In the genomic region with DNA sequence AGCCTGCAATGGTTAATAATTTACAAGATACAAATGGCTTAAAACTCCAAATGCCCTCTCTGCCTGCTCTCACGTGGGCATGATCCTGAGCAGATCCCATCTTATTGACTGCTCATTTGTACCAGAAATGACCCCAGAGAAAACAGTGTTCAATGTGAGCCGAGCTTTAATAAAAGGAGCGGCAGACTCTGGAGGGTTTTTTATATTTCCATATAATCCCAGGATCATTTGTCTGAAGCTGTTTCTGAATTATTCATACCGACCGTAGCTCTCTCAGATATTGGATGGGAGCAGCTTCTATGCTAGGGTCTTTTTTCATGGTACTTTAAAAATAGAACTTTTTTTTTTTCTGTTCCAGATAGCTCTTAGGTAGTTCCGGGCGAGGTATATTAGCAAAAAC, we compare ENCODE assay signal across 17 mouse cellular contexts.
DNase-seq lines count a peak whose midpoint lies in the region; ATAC-seq and TF ChIP-seq lines count a peak whose summit lies in the region.
"Had no signal": no experiment of that assay in that cellular context is flagged by ENCODE, and none has a peak within 500 bp of the region (broad histone marks: within the 10 kb centered on the region; RNA-seq: fewer than 3 reads in every experiment).

No protein-coding gene starts in this region.

- peaks cover 20% of the 10 kb centered on the region; the same call in 1 of the 2 replicates for H3K27me3 ChIP-seq in forebrain, embryonic 12.5 days
- peaks cover 68% of the 10 kb centered on the region for H3K27me3 ChIP-seq in forebrain, embryonic 10.5 days (ENCODE audit: poor library complexity, severe bottlenecking)
- no peaks in the 10 kb centered on the region for H3K27me3 ChIP-seq in forebrain, embryonic 15.5 days
- H3K27me3 ChIP-seq in hindbrain, postnatal 0 days (ENCODE audit: insufficient read depth, low read length): no peaks in the 10 kb centered on the region
- H3K27me3 ChIP-seq in midbrain, postnatal 0 days (ENCODE audit: insufficient read depth, low read length): no peaks in the 10 kb centered on the region
- H3K27me3 ChIP-seq: liver, embryonic 12.5 days; stomach, embryonic 15.5 days had no signal

- peak; percentile 25; the same call in 1 of the 2 replicates for ATAC-seq in forebrain, embryonic 12.5 days (ENCODE audit: low FRiP score)
- ATAC-seq in forebrain, embryonic 15.5 days (replicated peaks): 0 out of 2 replicates have a peak, but pooled peaks have one; percentile 11
- ATAC-seq in hindbrain, postnatal 0 days: 0 out of 2 replicates have a peak, but pooled peaks have one; percentile 29
- ATAC-seq in midbrain, postnatal 0 days (ENCODE audit: low FRiP score): peak; percentile 53
- ATAC-seq: liver, embryonic 12.5 days had no signal

- H3K9me3 ChIP-seq in forebrain, embryonic 12.5 days: no peaks in the 10 kb centered on the region
- H3K9me3 ChIP-seq in forebrain, embryonic 10.5 days: no peaks in the 10 kb centered on the region
- H3K9me3 ChIP-seq in forebrain, embryonic 15.5 days: no peaks in the 10 kb centered on the region
- no peaks in the 10 kb centered on the region for H3K9me3 ChIP-seq in hindbrain, postnatal 0 days (ENCODE audit: low read length)
- no peaks in the 10 kb centered on the region for H3K9me3 ChIP-seq in midbrain, postnatal 0 days (ENCODE audit: low read length)
- H3K9me3 ChIP-seq: embryonic facial prominence, embryonic 10.5 days; heart, embryonic 10.5 days; liver, embryonic 12.5 days; stomach, embryonic 15.5 days had no signal

- 17% methylated on average over 7 of the region's 7 CpGs for WGBS in forebrain, embryonic 12.5 days
- 46% methylated on average over 7 of the region's 7 CpGs for WGBS in forebrain, embryonic 10.5 days
- WGBS in forebrain, embryonic 15.5 days: 12% methylated on average over 7 of the region's 7 CpGs
- 36% methylated on average over 7 of the region's 7 CpGs for WGBS in hindbrain, postnatal 0 days
- 11% methylated on average over 7 of the region's 7 CpGs for WGBS in midbrain, postnatal 0 days

- no peak overlapping the region for H3K4me3 ChIP-seq in forebrain, embryonic 12.5 days (replicated peaks)
- no peak overlapping the region for H3K4me3 ChIP-seq in forebrain, embryonic 10.5 days
- no peak overlapping the region for H3K4me3 ChIP-seq in forebrain, embryonic 15.5 days
- H3K4me3 ChIP-seq in hindbrain, postnatal 0 days (ENCODE audit: low read length): no peak overlapping the region
- H3K4me3 ChIP-seq in midbrain, postnatal 0 days (ENCODE audit: low read depth, low read length): no peak overlapping the region
- H3K4me3 ChIP-seq: embryonic facial prominence, embryonic 10.5 days; heart, embryonic 10.5 days; liver, embryonic 12.5 days; stomach, embryonic 15.5 days had no signal

- peaks cover 22% of the 10 kb centered on the region for H3K4me1 ChIP-seq in forebrain, embryonic 12.5 days
- peaks cover 29% of the 10 kb centered on the region for H3K4me1 ChIP-seq in forebrain, embryonic 10.5 days
- H3K4me1 ChIP-seq in forebrain, embryonic 15.5 days: peaks cover 16% of the 10 kb centered on the region
- no peaks in the 10 kb centered on the region for H3K4me1 ChIP-seq in hindbrain, postnatal 0 days (ENCODE audit: insufficient read depth, low read length)
- H3K4me1 ChIP-seq in midbrain, postnatal 0 days (ENCODE audit: insufficient read depth, low read length): peaks cover 6% of the 10 kb centered on the region
- H3K4me1 ChIP-seq: heart, embryonic 10.5 days; liver, embryonic 12.5 days; stomach, embryonic 15.5 days had no signal

- 0 out of 2 replicates have a peak overlapping the region, but pooled peaks have one; percentile 8 for H3K27ac ChIP-seq in forebrain, embryonic 12.5 days
- no peak overlapping the region for H3K27ac ChIP-seq in forebrain, embryonic 10.5 days
- H3K27ac ChIP-seq in forebrain, embryonic 15.5 days (replicated peaks): peak overlapping the region; percentile 24; the same call in 1 of the 2 replicates
- H3K27ac ChIP-seq in hindbrain, postnatal 0 days: no peak overlapping the region
- H3K27ac ChIP-seq in midbrain, postnatal 0 days (ENCODE audit: low read depth, low read length): no peak overlapping the region
- H3K27ac ChIP-seq: embryonic facial prominence, embryonic 10.5 days; heart, embryonic 10.5 days; liver, embryonic 12.5 days; stomach, embryonic 15.5 days had no signal

- no peaks in the 10 kb centered on the region for H3K36me3 ChIP-seq in forebrain, embryonic 12.5 days (replicated peaks)
- no peaks in the 10 kb centered on the region for H3K36me3 ChIP-seq in forebrain, embryonic 10.5 days (replicated peaks)
- no peaks in the 10 kb centered on the region for H3K36me3 ChIP-seq in forebrain, embryonic 15.5 days
- H3K36me3 ChIP-seq in hindbrain, postnatal 0 days (ENCODE audit: insufficient read depth, low read length): no peaks in the 10 kb centered on the region
- no peaks in the 10 kb centered on the region for H3K36me3 ChIP-seq in midbrain, postnatal 0 days (ENCODE audit: insufficient read depth, low read length)
- H3K36me3 ChIP-seq: embryonic facial prominence, embryonic 10.5 days; heart, embryonic 10.5 days; liver, embryonic 12.5 days; stomach, embryonic 15.5 days had no signal

- no peak for TF ChIP-seq CTCF in hindbrain, postnatal 0 days (IDR thresholded peaks at IDR 0.05; ENCODE audit: low read depth)
- no peak for TF ChIP-seq CTCF in midbrain, postnatal 0 days (IDR thresholded peaks at IDR 0.05)

- no peak overlapping the region for H3K9ac ChIP-seq in forebrain, embryonic 12.5 days
- no peak overlapping the region for H3K9ac ChIP-seq in forebrain, embryonic 15.5 days (replicated peaks)
- H3K9ac ChIP-seq in hindbrain, postnatal 0 days (replicated peaks; ENCODE audit: low read length): no peak overlapping the region
- no peak overlapping the region for H3K9ac ChIP-seq in midbrain, postnatal 0 days (replicated peaks; ENCODE audit: low read length, poor library complexity, severe bottlenecking)
- H3K9ac ChIP-seq: liver, embryonic 12.5 days; lung, embryonic 14.5 days; stomach, embryonic 15.5 days had no signal

- no peak for DNase-seq in forebrain, embryonic 10.5 days (ENCODE audit: extremely low spot score, low spot score)
- peak; percentile 30 for DNase-seq in hindbrain, postnatal 0 days (ENCODE audit: low spot score)
- DNase-seq in midbrain, postnatal 0 days (ENCODE audit: low spot score): peak; percentile 31
- no peak for DNase-seq in urinary bladder, postnatal 14 days (ENCODE audit: low spot score)
- DNase-seq in embryo, embryonic 10 days (ENCODE audit: low spot score): no peak
- no peak for DNase-seq in layer of hippocampus, adult 18-20 months (ENCODE audit: low spot score in 2 of 2)
- DNase-seq: cerebellum, postnatal 36 days; gastrocnemius, postnatal 36 days; heart, postnatal 10 days; lung, embryonic 14.5 days; lung, postnatal 4 days had no signal

- no peak overlapping the region for H3K4me2 ChIP-seq in forebrain, embryonic 12.5 days
- H3K4me2 ChIP-seq in forebrain, embryonic 15.5 days (replicated peaks): no peak overlapping the region
- no peak overlapping the region for H3K4me2 ChIP-seq in hindbrain, postnatal 0 days (ENCODE audit: low read depth, low read length)
- 0 out of 2 replicates have a peak overlapping the region, but pooled peaks have one; percentile 15 for H3K4me2 ChIP-seq in midbrain, postnatal 0 days (ENCODE audit: low read depth, low read length, poor library complexity, severe bottlenecking)
- H3K4me2 ChIP-seq: liver, embryonic 12.5 days; lung, embryonic 14.5 days; stomach, embryonic 15.5 days had no signal

Comparison
In these comparisons a context has a peak if more than half of its experiments do, and no peak if none do; other contexts are left out.
1. H3K27ac ChIP-seq: peak in forebrain, embryonic 12.5 days (single experiment) and forebrain, embryonic 15.5 days (single experiment); none in forebrain, embryonic 10.5 days (single experiment), hindbrain, postnatal 0 days (single experiment) and midbrain, postnatal 0 days (single experiment).
2. DNase-seq: peak in hindbrain, postnatal 0 days (single experiment) and midbrain, postnatal 0 days (single experiment); none in forebrain, embryonic 10.5 days (single experiment), urinary bladder, postnatal 14 days (single experiment), embryo, embryonic 10 days (single experiment) and layer of hippocampus, adult 18-20 months (0 of 2).
3. Peak in every context shown above with its lines, with median percentiles within 50 percentile points of each other: ATAC-seq.